Mouse (Mus musculus): ENCODE results near the gene Art2b.

DNA sequence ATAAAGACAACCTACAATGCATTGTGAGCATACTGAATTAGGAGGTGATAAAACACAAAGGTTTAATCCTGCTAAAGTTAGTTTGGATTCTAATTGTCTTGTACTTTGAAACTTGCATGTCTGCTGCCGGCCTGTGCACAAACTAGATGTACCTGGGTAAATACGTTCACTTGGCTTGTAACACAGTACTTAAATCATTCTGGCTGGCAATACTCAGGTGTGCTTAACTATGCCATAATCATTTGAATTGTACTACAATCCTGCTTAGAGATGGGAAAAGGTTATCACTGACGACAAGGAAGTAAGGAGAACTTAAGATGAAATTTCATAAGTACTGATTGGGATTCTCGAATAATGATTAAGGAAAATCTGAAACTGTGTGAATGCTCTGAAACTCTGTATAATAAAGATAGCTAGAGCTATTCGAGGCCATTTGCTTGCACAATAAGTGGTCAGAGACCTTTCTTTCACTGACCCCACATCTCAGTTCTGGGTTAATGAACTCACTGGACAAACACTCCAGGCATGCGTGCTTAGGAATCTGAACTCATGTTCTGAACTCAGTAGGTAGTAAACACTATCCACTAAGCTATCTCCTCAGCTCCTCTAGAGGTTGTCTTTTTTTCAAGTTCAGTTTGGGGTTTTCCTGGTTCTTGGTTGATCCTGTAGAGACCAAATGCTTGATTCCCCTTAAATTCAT, 30.9 kb upstream of the Art2b start:
- TF ChIP-seq POLR2A (IDR thresholded peaks at IDR 0.05; ENCODE audit: low read depth, low read length): no peak
- TF ChIP-seq CTCF (conservative IDR thresholded peaks at IDR 0.05 in 1 of 2, IDR thresholded peaks at IDR 0.05 in 1 of 2; ENCODE audit: low read depth in 2 of 2, low read length in 2 of 2): no peak
- no peak for TF ChIP-seq KAT2A (IDR thresholded peaks at IDR 0.05; ENCODE audit: insufficient replicate concordance, low read length)
- TF ChIP-seq EP300 (IDR thresholded peaks at IDR 0.05; ENCODE audit: low read length): no peak
